Mouse (Mus musculus) urinary bladder, adult 2 months (tissue): ENCODE results near the gene Atf4. TPM values are rescaled to one million over a fixed set of nuclear protein-coding genes. Genes with fewer than 3 reads are reported as not detected.

ENCODE experiments used
- DNase-seq: peaks from one replicate; pipeline ENCODE4 v3.0.0; 2022; ENCODE audit warnings: low spot score
- polyA plus RNA-seq: library from polyadenylated mRNA; depleted of rRNA; stranded (reverse); fragments of >200 nt; gene quantifications from 2 replicates; pipeline ENCODE4 v1.2.3, GENCODE M21; 2012; rRNA removed

Gene Atf4
- polyA plus RNA-seq, 1 experiment, result 346 TPM

- no peak for DNase-seq
These were observed 25.7 kb downstream of the Atf4 start for GRCm38 (mm10) chr15:80280646-80281045.

GRCm38 (mm10) chr15:80286851-80287415 lies 31.9 kb downstream of the Atf4 start, which contains the start of gene Cacna1i:
Gene Cacna1i (plus strand): TSS chr15:80287238.
- DNase-seq, result no peak

GRCm38 (mm10) chr15:80288036-80288435 lies 33.1 kb downstream of the Atf4 start:
- DNase-seq, result no peak

- no peak for DNase-seq
These were observed 34.5 kb downstream of the Atf4 start for GRCm38 (mm10) chr15:80289436-80289835.

- DNase-seq, result no peak
These were observed 42.2 kb downstream of the Atf4 start for GRCm38 (mm10) chr15:80297146-80297545.

GRCm38 (mm10) chr15:80303779-80304178 lies 48.8 kb downstream of the Atf4 start:
- no peak for DNase-seq

GRCm38 (mm10) chr15:80304188-80304587 lies 49.2 kb downstream of the Atf4 start:
- DNase-seq, result no peak

GRCm38 (mm10) chr15:80306146-80306545 lies 51.2 kb downstream of the Atf4 start:
- DNase-seq, result no peak

Other genes starting within 250 kb of the Atf4 start
- gene Pdgfb, start 240.2 kb upstream of the Atf4 start, polyA plus RNA-seq, result 12.3 and 14.5 TPM in 2 replicates
- gene Syngr1, start 163.8 kb upstream of the Atf4 start, polyA plus RNA-seq, result 54.2 and 62.1 TPM in 2 replicates
- 1,075 and 1,270 TPM in 2 replicates for gene Rpl3, start 163.3 kb upstream of the Atf4 start, polyA plus RNA-seq
- gene Tab1, start 122.1 kb upstream of the Atf4 start, polyA plus RNA-seq, result 33.5 and 36.7 TPM in 2 replicates
- gene Mgat3, start 81.5 kb upstream of the Atf4 start, polyA plus RNA-seq, result 62.9 and 73.1 TPM in 2 replicates
- 10.6 and 15.1 TPM in 2 replicates for gene Mief1, start 21.2 kb upstream of the Atf4 start, polyA plus RNA-seq
- gene AC140267.1, start 19.3 kb upstream of the Atf4 start, polyA plus RNA-seq, result not detected in 2 replicates
- gene Rps19bp1, start 9.1 kb downstream of the Atf4 start, polyA plus RNA-seq, result 27.1 and 30.9 TPM in 2 replicates
- gene Cacna1i, start 32.1 kb downstream of the Atf4 start, polyA plus RNA-seq, result 0.01 and 0.03 TPM in 2 replicates